Mouse (Mus musculus): ENCODE results near the gene Btd. TPM values are rescaled to one million over a fixed set of nuclear protein-coding genes. Genes with fewer than 3 reads are reported as not detected.

Gene Btd
- total RNA-seq, 2 experiments from 2014 or later: 3.8 to 5.8 TPM

GRCm38 (mm10) chr14:31617997-31618396 is 22.8 kb upstream of the Btd start:
- no peak for TF ChIP-seq CTCF (IDR thresholded peaks at IDR 0.05)
- no peak overlapping the region for H3K4me3 ChIP-seq
- DNase-seq: no peak
- intact Hi-C loops (cut with DNase I): no loop called here
- H3K27ac ChIP-seq: no peak overlapping the region

- intact Hi-C loops (cut with DNase I): no loop called here
- TF ChIP-seq CTCF (IDR thresholded peaks at IDR 0.05): no peak
- H3K27ac ChIP-seq: no peak overlapping the region
These were observed 20.1 kb upstream of the Btd start for GRCm38 (mm10) chr14:31620591-31621223.

GRCm38 (mm10) chr14:31622748-31623147 is 18.1 kb upstream of the Btd start:
- intact Hi-C loops (cut with DNase I): no loop called here
- DNase-seq: no peak
- no peak for TF ChIP-seq CTCF (IDR thresholded peaks at IDR 0.05)
- H3K27ac ChIP-seq: no peak overlapping the region
- H3K4me3 ChIP-seq: no peak overlapping the region

More at GRCm38 (mm10) chr14:31620591-31621223, 20.1 kb upstream of the Btd start:
- no peak for DNase-seq
- no peak overlapping the region for H3K4me3 ChIP-seq

GRCm38 (mm10) chr14:31630677-31631076 is 10.2 kb upstream of the Btd start:
- no peak for DNase-seq
- Histone ChIP-seq H3K4me3 (no peak overlapping the region), H3K27ac (no peak overlapping the region)
- intact Hi-C loops (cut with DNase I): no loop called here
- TF ChIP-seq CTCF (IDR thresholded peaks at IDR 0.05): no peak

- DNase-seq: peak; percentile 36
- Histone ChIP-seq H3K4me3 (peak within 1 kb of the TSS; percentile 75), H3K27ac (peak within 1 kb of the TSS; percentile 94)
- intact Hi-C loops (cut with DNase I): no loop called here
- TF ChIP-seq CTCF (IDR thresholded peaks at IDR 0.05): no peak
These were observed 410 bp upstream of the Btd start, which contains the start of gene Gm49387 for GRCm38 (mm10) chr14:31640346-31640889. Gene Gm49387 (minus strand): TSS chr14:31640878.

- no peak for TF ChIP-seq CTCF (IDR thresholded peaks at IDR 0.05)
- intact Hi-C loops (cut with DNase I): no loop called here
- peak overlapping the region; percentile 94 for H3K27ac ChIP-seq
These were observed 803 bp downstream of the Btd start for GRCm38 (mm10) chr14:31641506-31642155.

GRCm38 (mm10) chr14:31644183-31644830 is 3.5 kb downstream of the Btd start:
- TF ChIP-seq CTCF (IDR thresholded peaks at IDR 0.05): no peak
- H3K27ac ChIP-seq: no peak overlapping the region

More at GRCm38 (mm10) chr14:31641506-31642155, 803 bp downstream of the Btd start:
- peak overlapping the region; percentile 75 for H3K4me3 ChIP-seq
- no peak for DNase-seq

GRCm38 (mm10) chr14:31644931-31645547 is 4.2 kb downstream of the Btd start:
- Histone ChIP-seq H3K4me3 (no peak overlapping the region), H3K27ac (no peak overlapping the region)
- TF ChIP-seq CTCF (IDR thresholded peaks at IDR 0.05): peak; percentile 59
- no peak for DNase-seq
- intact Hi-C loops (cut with DNase I): no loop called here

More at GRCm38 (mm10) chr14:31644183-31644830, 3.5 kb downstream of the Btd start:
- no peak for DNase-seq
- intact Hi-C loops (cut with DNase I): no loop called here
- H3K4me3 ChIP-seq: no peak overlapping the region

- Histone ChIP-seq H3K27ac (no peak overlapping the region), H3K4me3 (no peak overlapping the region)
- no peak for TF ChIP-seq CTCF (IDR thresholded peaks at IDR 0.05)
- no peak for DNase-seq
- intact Hi-C loops (cut with DNase I): no loop called here
These were observed 5.1 kb downstream of the Btd start for GRCm38 (mm10) chr14:31645920-31646319.

GRCm38 (mm10) chr14:31647991-31648390 is 7.2 kb downstream of the Btd start:
- Histone ChIP-seq H3K4me3 (no peak overlapping the region), H3K27ac (peak overlapping the region; percentile 9; the same call in 1 of the 2 replicates)
- no peak for TF ChIP-seq CTCF (IDR thresholded peaks at IDR 0.05)
- intact Hi-C loops (cut with DNase I): no loop called here
- DNase-seq: no peak

GRCm38 (mm10) chr14:31650347-31650746 is 9.5 kb downstream of the Btd start:
- intact Hi-C loops (cut with DNase I): no loop called here
- no peak overlapping the region for H3K27ac ChIP-seq
- peak; percentile 30; the same call in 1 of the 2 replicates for TF ChIP-seq CTCF (IDR thresholded peaks at IDR 0.05)
- no peak overlapping the region for H3K4me3 ChIP-seq
- DNase-seq: no peak

- no peak for DNase-seq
- Histone ChIP-seq H3K27ac (no peak overlapping the region), H3K4me3 (no peak overlapping the region)
- TF ChIP-seq CTCF (IDR thresholded peaks at IDR 0.05): no peak
- intact Hi-C loops (cut with DNase I): no loop called here
These were observed 10.4 kb downstream of the Btd start for GRCm38 (mm10) chr14:31651206-31651605.

Measured in gastrocnemius, adult 2 months (tissue).